Mouse (Mus musculus): ENCODE data around the gene Als2cl. TPM values are rescaled to one million over a fixed set of nuclear protein-coding genes. Genes with fewer than 3 reads are reported as not detected.

Als2cl gene
- polyA plus RNA-seq (2016; fragmentation: Nextera tagmentation; extraction: Ambion mirVana): 1.2 and 1.7 TPM in 2 replicates

- Histone ChIP-seq H3K9me3 (no peaks in the 10 kb centered on the region), H3K27ac (no peak within 1 kb of the TSS), H3K4me2 (peak within 1 kb of the TSS; percentile 75), H3K4me3 (replicated peaks) (peak within 1 kb of the TSS; percentile 50), H3K27me3 (peaks cover 61% of the 10 kb centered on the region), H3K36me3 (replicated peaks) (no peaks in the 10 kb centered on the region), H3K9ac (peak within 1 kb of the TSS; percentile 27; the same call in 1 of the 2 replicates), H3K4me1 (peaks cover 22% of the 10 kb centered on the region)
- WGBS: 15% methylated on average over 12 of the region's 12 CpGs
- ATAC-seq (ENCODE audit: low FRiP score): no peak
Measured at GRCm38 (mm10) chr9:110879191-110879920, at the start of gene Als2cl. Als2cl (plus strand) TSS chr9:110879870.

GRCm38 (mm10) chr9:110833021-110833420 is 46.6 kb upstream of the Als2cl start:
- no peak for ATAC-seq (ENCODE audit: low FRiP score)
- no peaks in the 10 kb centered on the region for H3K9me3 ChIP-seq
- WGBS: 80% methylated on average over 5 of the region's 5 CpGs
- H3K4me2 ChIP-seq: no peak overlapping the region
- no peaks in the 10 kb centered on the region for H3K36me3 ChIP-seq (replicated peaks)
- H3K4me3 ChIP-seq (replicated peaks): no peak overlapping the region
- H3K9ac ChIP-seq: no peak overlapping the region
- H3K27me3 ChIP-seq: no peaks in the 10 kb centered on the region
- H3K27ac ChIP-seq: no peak overlapping the region
- peaks cover 5% of the 10 kb centered on the region for H3K4me1 ChIP-seq

GRCm38 (mm10) chr9:110834411-110834810 is 45.3 kb upstream of the Als2cl start, which contains the start of gene Prss45:
Prss45 (plus strand) TSS chr9:110834588.
- Histone ChIP-seq H3K4me2 (0 out of 2 replicates have a peak within 1 kb of the TSS, but pooled peaks have one; percentile 15), H3K9me3 (no peaks in the 10 kb centered on the region), H3K9ac (no peak within 1 kb of the TSS), H3K4me3 (replicated peaks) (no peak within 1 kb of the TSS), H3K27ac (no peak within 1 kb of the TSS), H3K27me3 (no peaks in the 10 kb centered on the region), H3K4me1 (peaks cover 5% of the 10 kb centered on the region), H3K36me3 (replicated peaks) (no peaks in the 10 kb centered on the region)
- 73% methylated on average over 19 of the region's 19 CpGs for WGBS
- no peak for ATAC-seq (ENCODE audit: low FRiP score)

DNA sequence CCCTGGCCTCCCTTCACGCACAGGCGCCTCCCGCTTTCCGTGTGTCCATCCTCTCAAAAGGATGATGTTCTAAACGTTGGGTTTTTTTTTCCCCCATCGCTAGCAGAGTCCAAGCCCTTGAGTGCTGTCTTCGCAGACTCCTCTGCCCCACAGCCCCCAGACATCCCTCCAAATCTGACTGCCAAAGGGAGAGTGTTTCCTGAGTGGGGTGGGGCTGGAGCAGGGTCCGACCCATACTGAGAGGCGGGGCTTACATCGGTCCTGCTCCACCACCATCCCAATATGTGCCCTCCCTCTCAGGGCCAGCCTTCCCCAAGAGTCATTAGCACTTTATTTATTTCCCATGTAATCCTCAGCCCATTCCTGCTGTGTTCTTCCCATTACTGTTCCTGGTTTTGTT is 44.7 kb upstream of the Als2cl start:
- H3K4me3 ChIP-seq (replicated peaks): no peak overlapping the region
- WGBS: 33% methylated on average over 10 of the region's 10 CpGs
- H3K9ac ChIP-seq: no peak overlapping the region
- no peak for ATAC-seq (ENCODE audit: low FRiP score)
- H3K27me3 ChIP-seq: no peaks in the 10 kb centered on the region
- 0 out of 2 replicates have a peak overlapping the region, but pooled peaks have one; percentile 15 for H3K4me2 ChIP-seq
- no peaks in the 10 kb centered on the region for H3K9me3 ChIP-seq
- H3K36me3 ChIP-seq (replicated peaks): no peaks in the 10 kb centered on the region
- H3K27ac ChIP-seq: no peak overlapping the region
- peaks cover 5% of the 10 kb centered on the region for H3K4me1 ChIP-seq

GRCm38 (mm10) chr9:110836112-110836511 is 43.6 kb upstream of the Als2cl start:
- WGBS: 51% methylated on average over 2 of the region's 2 CpGs

DNA sequence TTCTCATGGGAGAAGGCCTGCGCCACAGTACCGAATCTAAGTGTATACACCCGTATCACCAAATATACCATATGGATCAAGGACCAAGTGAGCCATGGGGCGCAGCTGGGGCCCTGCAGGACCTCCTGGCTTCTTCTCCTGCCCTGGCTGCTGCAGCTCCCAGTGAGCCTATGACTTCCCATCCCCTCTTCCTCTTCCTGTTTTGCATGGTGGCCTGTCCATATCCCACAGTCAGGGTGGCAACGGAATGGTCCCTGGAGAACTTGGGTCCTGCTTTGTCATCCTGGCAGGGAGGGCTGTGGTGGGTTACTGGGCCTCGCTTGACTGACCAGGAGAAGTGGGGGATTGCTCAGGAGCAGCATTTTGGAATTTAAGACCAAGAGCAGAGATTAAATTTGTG is 38.8 kb upstream of the Als2cl start:
- no peak overlapping the region for H3K4me3 ChIP-seq (replicated peaks)
- no peaks in the 10 kb centered on the region for H3K9me3 ChIP-seq
- no peak overlapping the region for H3K9ac ChIP-seq
- H3K36me3 ChIP-seq (replicated peaks): no peaks in the 10 kb centered on the region
- H3K4me2 ChIP-seq: no peak overlapping the region
- 89% methylated on average over 6 of the region's 6 CpGs for WGBS
- no peaks in the 10 kb centered on the region for H3K27me3 ChIP-seq
- H3K4me1 ChIP-seq: peaks cover 9% of the 10 kb centered on the region
- no peak overlapping the region for H3K27ac ChIP-seq
- no peak for ATAC-seq (ENCODE audit: low FRiP score)

More at GRCm38 (mm10) chr9:110836112-110836511, 43.6 kb upstream of the Als2cl start:
- H3K9me3 ChIP-seq: no peaks in the 10 kb centered on the region
- H3K4me2 ChIP-seq: no peak overlapping the region
- no peak overlapping the region for H3K4me3 ChIP-seq (replicated peaks)
- H3K27me3 ChIP-seq: no peaks in the 10 kb centered on the region
- H3K9ac ChIP-seq: no peak overlapping the region
- no peaks in the 10 kb centered on the region for H3K36me3 ChIP-seq (replicated peaks)
- no peak for ATAC-seq (ENCODE audit: low FRiP score)
- peaks cover 10% of the 10 kb centered on the region for H3K4me1 ChIP-seq
- no peak overlapping the region for H3K27ac ChIP-seq

GRCm38 (mm10) chr9:110841438-110841837 is 38.2 kb upstream of the Als2cl start:
- no peak overlapping the region for H3K4me3 ChIP-seq (replicated peaks)
- H3K4me1 ChIP-seq: peaks cover 5% of the 10 kb centered on the region; the same call in 1 of the 2 replicates
- no peak overlapping the region for H3K4me2 ChIP-seq
- no peak overlapping the region for H3K9ac ChIP-seq
- H3K27me3 ChIP-seq: no peaks in the 10 kb centered on the region
- no peaks in the 10 kb centered on the region for H3K9me3 ChIP-seq
- WGBS: 86% methylated on average over 2 of the region's 2 CpGs
- no peaks in the 10 kb centered on the region for H3K36me3 ChIP-seq (replicated peaks)
- no peak overlapping the region for H3K27ac ChIP-seq
- ATAC-seq (ENCODE audit: low FRiP score): no peak

- H3K4me3 ChIP-seq (replicated peaks): no peak within 1 kb of the TSS
- H3K27ac ChIP-seq: no peak within 1 kb of the TSS
- no peak within 1 kb of the TSS for H3K4me2 ChIP-seq
- peaks cover 5% of the 10 kb centered on the region; the same call in 1 of the 2 replicates for H3K4me1 ChIP-seq
- ATAC-seq (ENCODE audit: low FRiP score): no peak
- H3K27me3 ChIP-seq: no peaks in the 10 kb centered on the region
- H3K36me3 ChIP-seq (replicated peaks): no peaks in the 10 kb centered on the region
- H3K9ac ChIP-seq: no peak within 1 kb of the TSS
- 78% methylated on average over 10 of the region's 10 CpGs for WGBS
- no peaks in the 10 kb centered on the region for H3K9me3 ChIP-seq
Measured at GRCm38 (mm10) chr9:110844206-110844605, 35.5 kb upstream of the Als2cl start, which contains the start of gene Prss46. Prss46 (plus strand) TSS chr9:110844506.

GRCm38 (mm10) chr9:110849162-110849561 is 30.5 kb upstream of the Als2cl start:
- H3K4me2 ChIP-seq: no peak overlapping the region
- no peak overlapping the region for H3K4me3 ChIP-seq (replicated peaks)

DNA sequence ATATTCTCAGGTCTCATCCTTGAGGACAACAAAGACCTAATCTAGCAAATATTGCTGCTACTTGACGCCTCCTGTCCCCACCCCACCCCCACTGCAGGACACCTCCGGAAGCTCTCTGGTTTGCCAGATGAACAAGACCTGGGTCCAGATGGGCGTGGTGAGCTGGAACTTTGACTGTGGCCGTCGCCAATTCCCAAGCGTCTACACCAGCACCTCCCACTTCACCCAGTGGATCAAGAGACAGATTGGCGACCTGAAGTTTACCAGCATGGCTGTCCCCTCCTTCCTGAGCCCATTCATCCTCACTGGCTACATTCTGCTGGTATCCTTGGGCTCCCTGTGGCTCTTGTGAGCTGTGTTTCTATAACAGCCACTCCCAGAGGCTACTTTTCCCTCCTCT is 23.8 kb upstream of the Als2cl start:
- no peak overlapping the region for H3K27ac ChIP-seq
- H3K36me3 ChIP-seq (replicated peaks): no peaks in the 10 kb centered on the region
- no peak for ATAC-seq (ENCODE audit: low FRiP score)
- no peaks in the 10 kb centered on the region for H3K9me3 ChIP-seq
- peaks cover 32% of the 10 kb centered on the region for H3K27me3 ChIP-seq
- H3K9ac ChIP-seq: no peak overlapping the region
- WGBS: 72% methylated on average over 7 of the region's 7 CpGs
- H3K4me1 ChIP-seq: peaks cover 7% of the 10 kb centered on the region
- no peak overlapping the region for H3K4me2 ChIP-seq
- H3K4me3 ChIP-seq (replicated peaks): no peak overlapping the region

More at GRCm38 (mm10) chr9:110849162-110849561, 30.5 kb upstream of the Als2cl start:
- Histone ChIP-seq H3K4me1 (no peaks in the 10 kb centered on the region), H3K27me3 (no peaks in the 10 kb centered on the region), H3K9me3 (no peaks in the 10 kb centered on the region), H3K9ac (no peak overlapping the region), H3K27ac (no peak overlapping the region), H3K36me3 (replicated peaks) (no peaks in the 10 kb centered on the region)
- 85% methylated on average over 7 of the region's 7 CpGs for WGBS
- ATAC-seq (ENCODE audit: low FRiP score): no peak

GRCm38 (mm10) chr9:110856920-110857319 is 22.8 kb upstream of the Als2cl start:
- Histone ChIP-seq H3K9me3 (no peaks in the 10 kb centered on the region), H3K27ac (no peak overlapping the region), H3K9ac (no peak overlapping the region), H3K4me3 (replicated peaks) (no peak overlapping the region), H3K27me3 (peaks cover 32% of the 10 kb centered on the region), H3K4me1 (peaks cover 7% of the 10 kb centered on the region), H3K4me2 (no peak overlapping the region), H3K36me3 (replicated peaks) (no peaks in the 10 kb centered on the region)
- 70% methylated on average over 4 of the region's 4 CpGs for WGBS
- no peak for ATAC-seq (ENCODE audit: low FRiP score)

- peaks cover 32% of the 10 kb centered on the region for H3K27me3 ChIP-seq
- H3K4me2 ChIP-seq: peak within 1 kb of the TSS; percentile 59
- H3K27ac ChIP-seq: no peak within 1 kb of the TSS
- H3K9ac ChIP-seq: peak within 1 kb of the TSS; percentile 27; the same call in 1 of the 2 replicates
- H3K4me1 ChIP-seq: peaks cover 7% of the 10 kb centered on the region
- H3K9me3 ChIP-seq: no peaks in the 10 kb centered on the region
- no peak for ATAC-seq (ENCODE audit: low FRiP score)
- peak within 1 kb of the TSS; percentile 35 for H3K4me3 ChIP-seq (replicated peaks)
- H3K36me3 ChIP-seq (replicated peaks): no peaks in the 10 kb centered on the region
- 11% methylated on average over 41 of the region's 50 CpGs for WGBS
Measured at GRCm38 (mm10) chr9:110857781-110858472, 21.7 kb upstream of the Als2cl start, which contains the start of gene Prss50. Prss50 (plus strand) TSS chr9:110857967.

Data from forebrain, embryonic 12.5 days (tissue).